Mouse (Mus musculus): ENCODE results near the gene Arhgap40.

DNA sequence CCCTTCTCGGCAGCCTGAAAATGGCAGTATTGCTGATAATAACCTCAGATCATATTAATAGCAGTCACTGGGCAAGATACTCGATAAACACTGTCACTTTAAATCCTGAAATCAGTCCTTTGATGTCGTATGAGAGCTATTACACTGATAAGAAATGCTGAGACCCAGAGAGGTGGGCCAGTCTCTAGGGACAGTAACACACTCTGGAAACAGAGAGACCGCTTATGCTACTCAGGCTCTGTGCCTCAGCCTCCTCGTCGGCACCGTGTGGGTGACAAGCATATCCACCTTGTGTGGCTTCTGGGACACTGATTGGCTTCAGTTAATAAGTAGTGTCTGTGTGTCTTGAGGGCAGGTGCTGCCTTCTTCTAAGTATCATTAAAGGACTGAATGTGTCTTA lies 83.0 kb downstream of the Arhgap40 start:
- TF ChIP-seq MYOG (IDR thresholded peaks at IDR 0.05; ENCODE audit: control insufficient read depth in 1 of 3, insufficient read depth in 1 of 3, insufficient read length in 2 of 3, low read depth in 2 of 3) (no peak), POLR2A (IDR thresholded peaks at IDR 0.05; ENCODE audit: insufficient read length, low read depth) (no peak)

Measured in myocyte (in vitro differentiated cells).